Mouse (Mus musculus): ENCODE results near the gene Shisa6.
"Not testable (repeated sequence)": the region's sequence is repeated elsewhere in the genome, so short reads cannot be mapped to it uniquely, and the experiment has no call there.

Shisa6 gene

DNA sequence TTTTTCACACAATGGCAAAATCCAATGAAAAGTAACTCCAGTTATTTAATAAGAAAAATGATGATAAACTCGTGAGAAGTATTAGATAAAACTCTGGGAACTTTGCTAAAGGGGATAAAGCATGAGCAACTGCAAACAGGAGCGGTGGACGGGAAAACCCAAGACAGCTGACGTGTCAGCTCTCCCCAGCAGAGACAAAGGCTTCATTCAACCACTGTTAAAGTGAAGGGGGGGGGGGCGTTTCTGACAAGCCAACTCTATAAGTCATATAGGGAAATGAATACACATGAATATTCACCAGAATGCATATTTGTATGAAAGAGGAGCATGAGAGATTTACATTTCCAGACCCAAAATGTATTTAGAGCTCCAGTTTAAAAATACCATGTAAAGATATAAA, 83.1 kb downstream of the Shisa6 start:
- DNase-seq, result no peak

DNA sequence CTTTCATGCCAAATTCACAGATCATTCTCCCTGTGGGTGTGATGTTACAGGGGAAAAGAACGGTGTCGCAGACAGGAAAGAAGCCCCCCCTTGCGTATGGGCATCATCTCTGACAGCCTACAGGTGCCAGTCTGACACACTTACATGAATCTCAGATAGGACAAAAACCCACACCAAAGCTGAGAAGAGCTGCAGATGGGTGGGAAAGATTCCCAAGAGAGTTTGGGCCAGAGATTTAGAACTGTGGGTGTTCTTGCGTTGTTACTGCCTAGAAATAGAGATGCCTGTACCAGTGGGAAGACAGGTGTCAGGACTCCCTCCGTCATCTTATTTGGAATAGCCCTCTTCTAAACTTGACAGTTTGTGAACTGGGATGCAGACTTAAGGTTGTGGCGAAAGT, 99.6 kb downstream of the Shisa6 start:
- DNase-seq, result no peak

DNA sequence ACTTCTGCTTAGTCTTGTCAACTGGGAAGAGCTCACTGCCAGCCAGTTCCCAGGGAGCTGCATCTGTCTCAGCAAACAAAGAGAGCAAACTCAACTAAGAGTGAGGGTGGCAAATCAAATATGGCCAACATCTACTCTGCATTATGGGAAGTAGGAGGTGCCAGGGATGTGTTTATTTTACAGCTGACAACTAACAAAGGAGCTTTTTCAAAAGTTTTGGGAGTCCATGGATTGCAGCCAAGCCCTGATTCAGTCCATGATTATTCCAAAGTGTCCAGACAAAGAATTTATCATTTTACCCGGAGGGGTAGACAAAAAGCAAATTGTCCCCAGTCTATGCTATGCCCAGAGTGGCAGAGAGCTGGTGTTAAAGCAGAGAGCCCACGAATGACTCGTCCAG, 107.5 kb downstream of the Shisa6 start:
- no peak for DNase-seq

DNA sequence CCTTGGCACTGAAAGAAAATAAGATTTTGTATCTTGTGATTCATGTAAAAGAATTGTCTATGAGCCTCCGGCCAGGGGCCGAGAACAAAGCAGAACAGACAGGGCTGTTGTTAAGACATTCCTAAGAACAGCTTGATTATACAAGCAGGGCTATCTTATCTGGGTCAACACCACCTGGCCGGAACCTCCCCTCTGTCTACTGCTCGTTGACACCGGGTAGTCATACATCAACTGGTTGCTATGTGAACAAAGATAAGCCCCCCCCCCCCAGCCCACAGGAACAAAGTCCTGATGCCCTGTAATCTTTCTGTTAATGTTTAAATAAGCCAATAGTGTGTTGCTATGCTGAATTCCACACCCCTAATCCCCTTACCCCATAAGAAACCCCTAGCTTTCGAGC, 117.0 kb downstream of the Shisa6 start:
- DNase-seq, result not testable (repeated sequence)

DNA sequence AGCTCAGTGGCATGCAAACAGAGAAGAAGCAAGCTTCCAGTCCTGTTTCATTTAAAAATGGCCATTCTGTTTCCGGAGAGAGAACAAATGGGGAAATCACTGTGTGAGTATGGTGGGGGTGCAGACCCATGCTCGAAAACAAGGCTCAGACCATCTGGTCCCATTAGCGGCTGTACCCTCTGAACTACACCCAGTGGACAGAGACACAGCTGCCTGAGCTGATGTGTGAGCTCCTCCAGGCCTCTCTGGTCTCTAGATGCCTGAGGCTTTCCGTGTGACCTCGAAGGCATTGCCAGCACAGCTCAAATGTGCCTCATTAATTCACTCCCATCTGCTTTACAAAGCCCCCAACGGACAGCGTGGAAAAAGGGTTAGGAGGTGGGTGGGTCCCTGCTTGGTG, 125.7 kb downstream of the Shisa6 start:
- no peak for DNase-seq

DNA sequence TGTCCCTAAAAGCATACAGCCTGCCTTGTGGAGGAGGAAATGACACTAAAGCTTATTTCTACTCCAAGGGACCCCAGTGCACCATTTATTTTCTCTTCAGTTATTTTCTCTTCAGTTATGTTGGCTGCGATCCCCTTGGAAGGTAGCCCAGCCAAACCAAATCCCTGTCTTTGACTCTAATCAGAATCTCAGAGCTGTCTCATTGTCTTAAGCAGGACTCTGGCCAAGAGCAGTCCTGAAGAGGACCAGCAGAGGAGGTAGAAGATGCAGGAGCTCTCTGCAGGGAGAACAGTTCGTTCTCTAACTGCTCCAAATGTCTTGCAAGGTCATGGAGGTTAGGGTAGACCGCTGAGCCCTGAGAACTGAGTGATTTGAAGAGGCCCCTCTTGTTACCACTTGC, 138.2 kb downstream of the Shisa6 start:
- peak; percentile 9 to 18 for DNase-seq

DNA sequence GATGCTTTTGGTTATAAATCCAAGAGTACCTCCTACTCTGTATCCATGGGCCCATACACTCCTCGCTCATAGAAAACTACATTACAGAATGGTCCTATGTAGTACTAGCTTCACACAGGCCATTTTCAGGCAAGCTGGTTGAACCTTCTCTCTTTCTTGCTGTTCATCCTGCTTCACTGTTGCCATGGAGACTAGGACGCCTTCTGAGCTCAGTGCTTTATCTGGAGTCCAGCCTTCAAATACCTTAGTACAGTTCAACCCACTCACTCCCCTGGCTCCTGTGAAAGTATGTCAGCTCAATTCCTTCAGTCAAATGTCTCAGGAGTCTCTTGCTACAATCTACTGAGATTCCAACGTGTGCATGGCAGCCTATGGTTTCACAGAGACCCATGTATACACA, 154.0 kb downstream of the Shisa6 start:
- DNase-seq, result no peak

DNA sequence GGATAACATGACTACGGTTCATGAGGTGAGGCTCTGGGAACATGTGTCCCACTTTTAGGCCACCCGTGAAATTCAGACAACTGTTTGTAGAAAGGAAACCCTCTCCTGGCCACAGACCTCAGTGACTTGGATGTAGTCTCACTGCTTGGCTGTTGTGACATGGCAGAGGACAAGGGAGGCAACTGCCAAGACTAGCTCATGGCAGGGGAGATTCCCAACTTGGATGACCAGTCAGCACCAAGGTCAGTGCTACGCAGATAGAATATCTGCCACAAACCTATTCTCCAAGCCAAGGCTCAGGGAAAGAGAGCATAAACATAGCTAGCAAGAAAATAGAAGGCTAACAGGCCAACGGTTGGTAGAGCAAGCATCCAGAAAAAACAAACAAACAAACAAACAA, 156.0 kb downstream of the Shisa6 start:
- DNase-seq, result no peak

DNA sequence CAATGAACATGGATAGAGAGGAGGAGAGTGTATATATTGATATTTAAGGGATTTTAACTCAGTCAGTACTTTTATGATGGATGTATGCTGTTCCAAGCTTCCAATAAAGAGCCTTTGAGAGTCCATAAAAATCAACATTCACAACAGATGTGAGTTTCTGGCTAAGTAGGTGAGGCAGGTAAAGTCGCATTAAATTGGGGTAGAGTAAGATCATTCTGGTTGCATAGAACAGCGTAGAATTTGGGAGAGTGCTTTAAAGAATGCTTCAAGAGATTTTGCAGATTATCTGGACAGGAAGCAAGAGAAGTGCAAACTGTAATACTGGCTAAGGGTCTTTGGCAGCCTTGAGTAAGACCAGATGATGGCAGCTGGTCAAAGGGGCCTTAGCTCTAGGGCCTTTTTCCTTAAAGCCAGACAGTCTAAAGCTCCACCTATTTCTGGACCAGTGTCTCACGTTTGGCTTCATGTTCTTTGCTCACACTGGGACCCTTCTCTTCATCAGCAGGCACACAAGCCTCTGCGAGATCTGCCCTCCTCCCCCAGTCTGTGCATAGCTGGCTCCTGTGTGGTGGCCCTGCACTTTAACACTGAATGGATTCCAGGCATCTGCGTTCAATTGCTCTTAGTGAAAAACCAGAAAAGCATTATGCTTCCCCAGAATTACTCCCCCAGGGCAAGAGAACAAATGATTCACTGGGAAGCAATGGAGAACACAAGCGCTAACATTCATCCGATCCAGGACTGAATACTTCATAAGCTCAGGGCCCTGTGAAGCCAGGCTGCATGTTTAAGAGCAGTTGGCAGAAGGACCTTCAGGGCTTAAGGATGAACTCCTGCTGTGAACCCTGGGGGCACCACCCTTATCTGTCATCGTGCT, 158.7 kb downstream of the Shisa6 start:
- DNase-seq, result no peak

DNA sequence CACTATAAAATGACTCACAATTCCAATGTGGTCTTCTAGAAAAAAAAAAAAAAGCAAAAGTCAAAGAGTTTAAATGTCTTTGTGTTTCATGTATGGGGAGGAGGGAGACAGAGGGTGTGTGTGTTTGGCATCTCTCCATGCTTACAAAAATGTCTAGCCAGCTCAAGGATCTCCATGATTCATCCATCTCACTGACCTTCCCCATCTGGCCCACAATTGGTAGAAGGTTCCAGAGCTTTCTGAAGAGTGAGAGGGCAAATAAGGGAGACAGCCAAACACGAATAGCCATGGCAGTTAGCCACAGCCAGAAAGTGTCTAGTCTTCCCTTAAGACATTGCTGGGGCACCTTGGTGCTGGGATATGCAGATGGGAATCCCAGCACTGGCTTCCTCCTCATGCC, 166.0 kb downstream of the Shisa6 start:
- DNase-seq, result no peak

DNA sequence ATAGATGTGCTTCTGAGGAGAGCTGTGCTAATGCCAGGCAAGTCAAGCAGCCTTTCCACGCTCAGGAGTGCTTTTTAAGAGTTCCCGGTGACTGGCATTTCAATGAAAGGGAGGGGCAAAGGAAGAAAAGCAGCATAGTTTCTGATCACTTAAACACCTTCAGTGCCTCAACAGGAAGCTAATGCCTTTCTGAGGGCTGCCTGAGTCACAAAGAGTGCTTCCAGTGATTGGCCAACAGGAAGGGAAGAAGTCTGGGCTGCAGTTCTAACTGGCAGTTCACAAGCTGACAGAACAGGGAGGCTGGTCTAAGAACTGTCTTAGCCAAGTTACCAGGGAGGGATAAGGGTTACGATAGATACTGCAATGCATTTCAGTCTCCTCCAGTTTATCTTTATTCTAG, 180.9 kb downstream of the Shisa6 start:
- DNase-seq, result no peak

DNA sequence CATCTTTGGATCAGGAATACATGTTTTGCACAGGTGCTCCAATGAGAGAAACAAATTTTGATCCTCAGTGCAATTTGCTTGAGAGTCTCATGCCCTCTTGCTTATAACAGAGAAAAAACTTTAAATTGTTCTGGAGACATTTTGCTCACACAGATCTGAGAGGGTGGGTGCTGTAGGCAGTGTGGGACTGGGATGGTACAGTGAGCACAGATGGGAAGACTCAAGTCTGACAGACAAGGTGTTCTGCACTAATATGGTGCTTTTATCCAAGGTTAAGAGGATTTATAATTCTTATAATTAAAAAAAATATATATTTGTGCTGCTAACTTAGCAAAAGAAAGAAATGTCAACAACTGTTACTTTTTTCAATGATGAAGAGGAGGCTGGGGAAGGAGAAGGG, 189.5 kb downstream of the Shisa6 start:
- DNase-seq, result no peak

DNA sequence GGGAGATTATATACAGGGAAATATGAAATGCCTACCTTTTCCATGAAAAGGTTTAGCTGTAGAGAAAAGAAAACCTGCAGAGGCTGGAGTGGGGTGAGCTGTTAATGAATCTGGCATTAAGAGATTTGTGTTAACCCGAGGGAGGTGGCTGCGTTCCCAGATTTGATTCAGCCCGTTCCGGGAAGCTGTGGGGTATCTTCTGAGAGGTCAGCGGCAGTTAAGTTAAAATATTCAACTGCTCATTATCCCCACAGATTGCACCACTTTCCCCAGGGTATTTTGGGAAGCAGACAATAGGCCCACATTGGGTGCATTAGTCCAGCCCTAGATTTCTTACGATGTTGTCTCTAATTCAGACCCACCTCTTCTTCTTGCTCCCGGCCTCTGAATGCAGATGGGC, 213.0 kb downstream of the Shisa6 start:
- DNase-seq, result peak; percentile 31 to 58

DNA sequence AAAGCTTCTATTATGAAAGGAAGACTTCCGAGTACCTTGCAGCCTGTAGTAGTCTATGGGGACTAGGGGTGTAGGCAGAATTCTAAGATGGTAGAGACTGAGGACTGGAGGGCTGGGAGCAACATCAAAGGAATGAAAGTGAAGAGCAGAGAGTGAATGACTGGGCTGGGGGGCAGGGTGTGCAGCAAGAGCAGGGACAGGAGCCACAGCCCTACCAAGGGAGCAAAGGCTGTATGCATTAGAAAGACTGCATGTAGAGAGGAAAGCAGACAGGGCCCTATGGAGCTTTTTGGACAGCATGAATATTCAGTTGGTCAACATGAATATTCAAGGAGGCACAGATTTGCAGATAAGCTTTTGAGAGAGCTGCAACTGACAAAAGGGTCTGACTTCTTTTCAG, 221.4 kb downstream of the Shisa6 start:
- no peak for DNase-seq

DNA sequence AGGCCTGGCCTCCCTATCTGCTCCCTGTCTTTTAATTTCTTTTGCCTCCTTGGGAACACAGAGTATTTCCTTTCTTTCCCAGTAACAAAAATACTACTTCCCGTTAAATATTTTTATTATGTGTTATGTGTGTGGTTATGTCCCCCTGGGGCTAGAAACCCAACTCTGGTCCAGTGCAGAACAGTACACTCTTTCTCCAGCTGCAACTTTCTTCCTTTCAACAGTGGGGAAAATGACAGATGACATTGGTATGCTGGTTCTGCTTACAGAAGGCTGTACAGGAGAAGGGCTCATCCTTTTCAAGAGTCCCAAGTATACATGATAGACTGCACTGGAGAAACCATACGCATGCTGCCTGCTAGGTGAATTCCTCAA, 251.1 kb downstream of the Shisa6 start:
- no peak for DNase-seq

DNA sequence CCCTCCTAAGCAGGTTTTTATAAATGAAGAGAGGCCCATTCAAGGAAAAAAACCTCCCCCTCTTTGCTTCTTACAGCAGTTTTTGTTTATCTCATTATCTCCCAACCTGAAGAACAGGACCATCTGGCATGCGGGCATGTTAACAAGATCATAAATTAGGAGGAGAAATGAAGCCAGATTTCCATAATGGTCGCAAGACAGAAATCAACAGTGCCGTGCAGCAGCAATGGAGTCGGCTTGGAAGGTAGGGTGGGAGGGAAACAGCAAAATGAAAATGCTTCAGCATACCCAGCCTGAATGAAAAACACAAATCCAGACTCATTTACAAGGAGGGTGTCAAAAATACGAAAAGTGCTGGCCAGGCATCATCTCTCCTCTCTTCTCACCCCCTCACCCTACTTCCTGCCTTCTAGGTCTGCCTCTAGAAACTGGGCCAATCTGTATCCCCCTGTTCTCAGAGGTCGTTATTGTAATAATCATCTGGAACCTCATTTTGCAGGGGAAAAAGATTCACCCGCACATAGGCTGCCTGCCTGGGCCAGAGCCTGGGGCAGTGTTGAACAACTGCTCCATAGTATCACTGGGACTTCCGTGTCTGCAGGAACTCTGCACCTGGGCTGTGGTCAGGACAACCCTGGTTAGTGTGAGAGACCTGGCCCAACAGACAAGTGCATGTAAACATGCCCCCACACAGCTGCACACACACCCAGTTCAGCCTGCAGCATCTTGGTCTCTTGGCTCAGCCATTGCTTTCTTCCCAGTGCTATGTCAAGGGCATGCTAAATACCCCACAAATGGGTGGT, 251.7 kb downstream of the Shisa6 start:
- DNase-seq, result peak in 1 of 2 experiments; percentile 21

DNA sequence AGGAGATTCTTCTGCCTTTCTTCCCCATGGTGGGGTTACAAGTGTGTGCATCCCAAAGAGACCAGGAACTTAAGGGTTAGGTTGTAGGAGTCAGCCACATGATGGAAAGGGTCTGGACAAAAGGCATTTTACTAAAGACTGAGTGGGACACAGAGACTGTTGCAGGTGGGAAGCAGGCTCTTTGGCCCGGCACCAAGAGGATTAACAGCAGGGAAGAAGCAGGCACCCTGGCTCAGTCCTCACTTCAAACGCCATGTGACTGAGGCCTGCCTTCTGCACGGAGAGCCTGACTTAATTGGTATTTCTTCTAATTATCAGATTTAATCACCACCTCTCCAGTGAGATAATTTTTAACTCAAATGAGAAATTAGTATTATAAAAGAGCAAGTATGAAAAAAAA, 258.7 kb downstream of the Shisa6 start:
- DNase-seq, result no peak

DNA sequence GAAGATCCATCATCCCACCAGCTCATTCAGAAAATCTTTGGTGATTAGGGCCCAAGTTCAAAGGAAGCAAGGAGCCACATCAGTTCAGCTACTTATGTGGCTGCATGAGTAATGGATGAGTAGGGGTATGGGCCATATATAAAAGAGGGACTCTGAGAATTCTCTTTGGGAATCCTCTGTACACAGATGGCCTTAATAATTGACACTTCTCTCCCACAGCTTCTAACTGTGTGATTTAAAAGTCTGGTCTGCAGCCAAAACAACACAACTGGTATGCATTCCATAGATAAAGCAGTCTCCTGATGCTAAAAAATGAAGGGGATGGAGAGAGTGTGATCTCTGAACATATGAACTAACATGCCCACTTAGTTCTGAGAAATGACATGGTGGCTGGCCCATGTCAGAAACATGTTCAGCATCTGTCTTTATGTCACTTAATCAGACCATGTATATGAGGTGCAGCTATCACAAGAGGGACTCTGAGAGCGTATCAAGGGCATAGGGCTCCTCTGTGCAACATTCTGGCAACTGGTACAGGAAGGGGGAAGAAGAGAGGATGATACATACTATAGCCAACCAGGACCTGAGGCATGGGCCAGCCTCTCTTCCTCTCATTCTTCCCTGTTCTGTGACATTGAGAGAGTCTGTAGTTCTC, 260.3 kb downstream of the Shisa6 start:
- DNase-seq, result no peak

DNA sequence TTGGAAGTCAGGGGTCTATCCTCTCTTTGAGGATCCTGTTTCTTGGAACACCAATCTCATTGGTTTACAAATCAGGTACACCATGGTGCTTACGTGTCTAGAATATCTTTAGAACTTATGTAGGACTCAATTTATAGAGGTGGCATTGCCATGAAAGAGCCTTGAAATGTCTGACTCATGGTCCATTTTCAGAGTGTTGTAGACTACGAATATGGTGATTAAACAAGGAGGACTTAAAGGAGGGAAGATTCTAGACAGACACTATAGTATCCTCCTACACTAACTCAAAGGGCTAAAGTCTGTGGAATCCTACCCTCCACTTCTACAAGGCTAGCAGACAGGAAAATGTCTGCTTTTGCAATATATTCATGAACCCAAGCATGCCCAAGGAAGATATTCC, 265.6 kb downstream of the Shisa6 start:
- no peak for DNase-seq

DNA sequence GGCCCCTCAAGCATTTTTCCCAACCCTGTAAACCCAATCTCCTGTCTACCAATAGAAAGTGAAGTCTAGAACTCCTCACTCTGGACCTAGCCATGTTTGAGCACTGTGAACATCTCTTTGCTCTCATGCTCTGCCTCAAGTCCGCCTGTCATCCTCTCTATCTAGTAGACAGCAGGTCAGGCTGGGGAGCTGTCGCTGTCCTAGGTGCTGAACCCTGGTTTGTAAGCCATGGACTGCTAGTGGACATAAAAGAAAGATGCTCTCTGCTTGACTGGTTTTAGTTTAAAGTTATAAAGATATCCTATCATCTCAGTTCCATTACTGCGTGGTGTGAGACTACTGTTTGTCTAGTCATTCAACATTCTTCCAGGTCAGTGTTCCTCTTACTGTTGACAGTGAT, 266.9 kb downstream of the Shisa6 start:
- DNase-seq, result no peak

DNA sequence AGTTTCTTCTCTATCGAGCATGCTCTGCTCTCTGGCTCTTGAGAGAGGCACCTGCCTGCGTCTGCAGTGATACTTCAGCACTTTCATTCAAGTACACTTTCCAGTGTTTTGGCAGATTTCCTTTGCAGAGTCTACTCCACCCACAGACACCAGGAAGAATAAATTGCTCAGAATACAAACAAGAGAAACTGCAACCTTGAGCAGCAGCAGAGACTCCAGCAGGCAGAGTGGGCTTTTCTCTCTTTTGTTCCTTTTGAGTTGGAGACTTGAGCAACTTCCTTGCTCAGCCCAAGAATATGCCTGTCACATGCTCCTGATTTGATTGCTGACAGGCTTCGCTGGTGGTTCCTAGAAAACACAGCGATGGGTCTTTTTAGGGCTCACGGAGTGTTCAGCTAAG, 278.6 kb downstream of the Shisa6 start:
- no peak for DNase-seq

DNA sequence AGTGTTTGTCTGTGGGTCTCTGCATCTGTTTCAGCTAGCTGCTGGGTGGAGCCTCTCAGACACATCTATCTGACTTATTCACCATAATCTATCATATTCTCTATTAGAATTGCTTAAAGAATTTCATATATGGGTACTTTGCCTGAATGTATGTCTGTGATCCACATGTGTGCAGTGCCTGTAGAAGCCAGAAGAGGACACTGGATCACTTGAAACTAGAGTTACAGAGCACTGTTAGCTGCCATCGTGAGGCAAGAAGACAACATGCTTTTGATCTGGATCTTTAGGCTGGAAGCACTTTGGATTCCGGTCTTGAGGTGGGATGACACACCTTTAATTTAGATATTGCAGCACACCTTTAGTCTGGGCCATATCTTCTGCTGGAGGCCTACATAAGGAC, 289.2 kb downstream of the Shisa6 start:
- DNase-seq, result no peak

DNA sequence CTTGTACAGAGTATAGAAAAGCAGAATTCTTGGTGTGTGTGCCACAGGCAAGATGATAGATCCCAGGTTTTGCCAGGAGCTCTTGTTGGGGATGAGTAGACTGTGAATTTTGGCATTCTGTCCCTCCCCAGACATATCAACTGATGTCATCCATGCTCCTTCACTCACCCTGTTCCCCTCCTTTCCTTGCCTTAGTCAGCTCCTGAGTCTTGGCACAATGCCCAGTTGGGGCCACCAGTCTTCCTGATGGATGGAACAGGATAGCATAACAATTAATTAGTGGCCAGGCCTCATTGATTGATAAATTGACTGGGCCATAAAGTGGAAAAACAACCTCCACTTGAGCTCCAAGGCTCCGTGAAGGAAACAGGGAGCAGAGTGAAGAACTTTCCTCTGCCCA, 292.9 kb downstream of the Shisa6 start:
- no peak for DNase-seq

DNA sequence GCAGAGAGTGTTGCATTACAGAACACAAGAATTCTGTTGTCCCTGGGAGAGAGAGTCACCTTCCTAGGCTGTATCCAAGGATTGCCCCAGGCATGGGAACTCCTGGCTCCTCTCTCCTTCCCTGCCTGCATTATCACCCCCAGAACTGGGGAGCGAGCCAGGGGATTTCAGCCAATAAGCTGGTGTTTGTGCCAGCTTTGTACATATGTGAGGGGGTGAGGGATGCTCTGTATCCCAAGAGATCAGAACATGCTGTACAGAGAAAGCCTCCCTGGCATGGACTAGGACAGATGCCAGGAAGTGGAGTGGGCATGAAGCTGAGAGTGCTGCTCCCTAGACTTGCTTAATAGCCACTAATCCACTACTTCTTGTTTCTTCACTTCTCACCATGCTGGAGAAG, 303.6 kb downstream of the Shisa6 start:
- peak; percentile 66 to 69 for DNase-seq

All from cerebellum, postnatal 25 days (tissue).